Mouse (Mus musculus): Measurements from ENCODE around the gene Fam92a. TPM values are rescaled to one million over a fixed set of nuclear protein-coding genes. Genes with fewer than 3 reads are reported as not detected.
"Not testable (repeated sequence)": the region's sequence is repeated elsewhere in the genome, so short reads cannot be mapped to it uniquely, and the experiment has no call there.

The Fam92a gene
- polyA plus RNA-seq (2015; fragmentation: Nextera tagmentation; extraction: Ambion mirVana) = 55.8 and 76.5 TPM in 2 replicates

DNA sequence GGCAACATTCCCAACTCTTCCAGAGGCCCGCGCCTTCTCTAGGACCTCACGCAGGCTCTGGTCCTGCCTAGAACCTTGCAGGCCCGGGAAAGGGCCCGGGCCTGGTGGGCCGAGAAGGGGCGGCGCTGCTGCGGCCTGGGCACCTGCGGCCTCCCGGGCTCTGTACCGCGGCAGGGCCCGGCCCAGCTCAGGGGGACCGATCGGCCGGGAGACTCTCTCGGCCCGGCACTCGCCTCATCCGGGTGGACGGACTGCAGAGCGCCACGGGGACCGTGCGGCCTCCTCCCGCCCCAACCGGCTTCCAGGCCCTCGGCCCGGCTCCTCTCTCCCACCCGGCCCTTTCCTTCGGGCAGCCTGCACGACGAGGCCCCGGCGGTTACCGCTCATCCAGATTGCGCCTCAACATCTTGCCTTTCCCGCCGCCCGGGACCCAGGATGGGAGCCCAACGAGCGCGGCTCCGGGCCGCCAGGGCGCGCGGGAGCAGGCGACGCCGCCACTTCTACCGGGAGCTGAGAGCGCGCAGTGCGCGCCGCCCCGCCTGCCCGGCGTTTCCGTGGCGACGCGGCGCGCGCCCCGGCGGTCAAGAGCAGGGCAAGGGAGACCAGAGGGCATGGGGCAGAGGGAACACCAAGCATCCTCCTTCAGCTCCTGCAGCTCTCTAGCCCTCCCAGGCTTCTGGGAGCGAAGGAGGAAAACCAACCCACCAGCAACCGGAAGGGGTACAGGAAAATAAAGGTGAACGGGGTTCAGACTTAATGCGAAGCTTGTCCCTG is at the start of gene Fam92a:
TSS of gene Fam92a (minus strand) at position 698 of the 774 bp plus-strand sequence.
- under 1% methylated on average over 74 of the region's 74 CpGs for WGBS
- peak; percentile 88 for ATAC-seq (replicated peaks; ENCODE audit: insufficient number of reproducible peaks, insufficient read depth, low FRiP score, low read depth)
- Histone ChIP-seq H3K27me3 (no peaks in the 10 kb centered on the region), H3K9me3 (replicated peaks) (no peaks in the 10 kb centered on the region), H3K36me3 (peaks cover 14% of the 10 kb centered on the region), H3K4me2 (peak within 1 kb of the TSS; percentile 64), H3K4me1 (replicated peaks) (peaks cover 7% of the 10 kb centered on the region), H3K9ac (peak within 1 kb of the TSS; percentile 84), H3K27ac (peak within 1 kb of the TSS; percentile 77), H3K4me3 (peak within 1 kb of the TSS; percentile 72)

- Histone ChIP-seq H3K9me3 (replicated peaks) (no peaks in the 10 kb centered on the region), H3K4me1 (replicated peaks) (no peaks in the 10 kb centered on the region), H3K27me3 (no peaks in the 10 kb centered on the region; the same call in 1 of the 2 replicates), H3K9ac (no peak overlapping the region), H3K4me2 (no peak overlapping the region), H3K27ac (no peak overlapping the region), H3K4me3 (no peak overlapping the region), H3K36me3 (no peaks in the 10 kb centered on the region)
- 78% methylated on average over 10 of the region's 10 CpGs for WGBS
- no peak for ATAC-seq (replicated peaks; ENCODE audit: insufficient number of reproducible peaks, insufficient read depth, low FRiP score, low read depth)
These were observed 7.2 kb upstream of the Fam92a start for GRCm38 (mm10) chr4:12178992-12179391.

DNA sequence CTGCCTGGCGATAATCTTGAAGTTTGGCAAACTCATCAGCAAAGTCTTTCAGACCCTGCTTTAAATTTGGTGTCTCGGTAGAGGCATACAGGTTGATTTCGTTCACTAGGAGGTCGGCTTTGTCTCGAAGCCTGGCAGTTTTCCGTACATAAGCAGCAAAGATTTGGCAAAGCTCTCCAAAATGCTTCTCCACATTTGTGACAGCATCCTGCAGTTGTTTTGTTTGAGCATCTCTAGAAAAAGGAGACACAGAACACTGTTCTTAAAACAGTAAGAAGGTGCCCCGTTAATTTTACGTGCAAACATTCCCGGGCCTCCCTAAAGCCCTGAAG is 863 bp downstream of the Fam92a start:
- 12% methylated on average over 9 of the region's 9 CpGs for WGBS
- Histone ChIP-seq H3K36me3 (peaks cover 20% of the 10 kb centered on the region), H3K27ac (peak overlapping the region; percentile 77), H3K27me3 (no peaks in the 10 kb centered on the region), H3K4me1 (replicated peaks) (peaks cover 7% of the 10 kb centered on the region), H3K9ac (peak overlapping the region; percentile 84), H3K4me2 (peak overlapping the region; percentile 64), H3K4me3 (peak overlapping the region; percentile 72), H3K9me3 (replicated peaks) (no peaks in the 10 kb centered on the region)
- ATAC-seq (replicated peaks; ENCODE audit: insufficient number of reproducible peaks, insufficient read depth, low FRiP score, low read depth) = no peak

DNA sequence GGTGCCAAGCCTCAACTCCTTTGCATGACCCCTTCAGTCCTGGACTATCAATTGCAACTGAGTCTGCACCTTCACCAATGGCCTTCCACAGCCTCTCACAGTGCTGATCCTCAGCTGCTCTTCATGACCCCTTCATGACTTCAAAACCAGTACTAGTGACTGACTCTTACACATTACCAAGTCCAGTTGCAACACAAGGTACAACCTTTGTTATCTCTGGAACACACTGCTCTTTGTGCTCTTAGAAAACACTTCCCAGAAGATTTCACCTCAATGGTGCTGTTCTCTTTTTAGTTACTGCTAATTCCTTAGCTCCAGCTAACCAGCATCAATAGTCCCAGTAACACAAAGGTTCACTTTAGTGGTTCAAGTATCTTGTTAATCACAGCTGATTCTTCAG is 24.2 kb downstream of the Fam92a start:
- ATAC-seq (replicated peaks; ENCODE audit: insufficient number of reproducible peaks, insufficient read depth, low FRiP score, low read depth) = no peak
- Histone ChIP-seq H3K4me2 (no peak overlapping the region), H3K36me3 (peaks cover 21% of the 10 kb centered on the region), H3K9ac (no peak overlapping the region), H3K27me3 (no peaks in the 10 kb centered on the region), H3K9me3 (replicated peaks) (no peaks in the 10 kb centered on the region), H3K4me3 (no peak overlapping the region), H3K4me1 (replicated peaks) (no peaks in the 10 kb centered on the region), H3K27ac (no peak overlapping the region)

DNA sequence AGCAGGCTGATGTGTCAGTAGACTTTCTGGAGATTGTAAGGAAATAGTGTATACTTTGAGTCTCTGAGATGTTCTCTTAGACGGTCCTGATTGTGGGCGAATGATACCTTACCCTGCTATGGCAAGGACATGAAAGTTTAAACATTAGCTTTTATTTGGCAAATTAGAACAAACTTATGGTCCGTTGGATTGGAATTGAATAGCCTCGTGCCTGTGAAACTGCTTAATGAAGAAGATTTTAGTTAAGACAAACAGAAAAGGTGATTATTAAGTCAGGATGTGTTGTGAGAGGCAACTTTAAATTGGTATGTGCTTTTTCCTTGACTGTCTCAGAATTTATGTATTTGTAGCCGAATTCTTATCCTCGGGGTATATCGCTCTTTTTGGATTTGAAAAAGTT is 30.3 kb downstream of the Fam92a start:
- H3K9ac ChIP-seq; H3K4me3 ChIP-seq; H3K9me3 ChIP-seq (replicated peaks); H3K27me3 ChIP-seq; H3K36me3 ChIP-seq; H3K4me1 ChIP-seq (replicated peaks); ATAC-seq (replicated peaks; ENCODE audit: insufficient number of reproducible peaks, insufficient read depth, low FRiP score, low read depth); H3K27ac ChIP-seq: not testable (repeated sequence)
- 86% methylated on average over 7 of the region's 7 CpGs for WGBS
- H3K4me2 ChIP-seq = peak overlapping the region; percentile 15; the same call in 1 of the 2 replicates

- peak overlapping the region; percentile 54 for H3K4me3 ChIP-seq
- H3K4me1 ChIP-seq (replicated peaks); H3K27me3 ChIP-seq; H3K9me3 ChIP-seq (replicated peaks); H3K36me3 ChIP-seq: not testable (repeated sequence)
- peak overlapping the region; percentile 58 for H3K4me2 ChIP-seq
- H3K27ac ChIP-seq = peak overlapping the region; percentile 47; the same call in 1 of the 2 replicates
- ATAC-seq (replicated peaks; ENCODE audit: insufficient number of reproducible peaks, insufficient read depth, low FRiP score, low read depth) = peak; percentile 75
- H3K9ac ChIP-seq = peak overlapping the region; percentile 58
- 4% methylated on average over 27 of the region's 40 CpGs for WGBS
These were observed 31.2 kb downstream of the Fam92a start for GRCm38 (mm10) chr4:12140592-12141062.

DNA sequence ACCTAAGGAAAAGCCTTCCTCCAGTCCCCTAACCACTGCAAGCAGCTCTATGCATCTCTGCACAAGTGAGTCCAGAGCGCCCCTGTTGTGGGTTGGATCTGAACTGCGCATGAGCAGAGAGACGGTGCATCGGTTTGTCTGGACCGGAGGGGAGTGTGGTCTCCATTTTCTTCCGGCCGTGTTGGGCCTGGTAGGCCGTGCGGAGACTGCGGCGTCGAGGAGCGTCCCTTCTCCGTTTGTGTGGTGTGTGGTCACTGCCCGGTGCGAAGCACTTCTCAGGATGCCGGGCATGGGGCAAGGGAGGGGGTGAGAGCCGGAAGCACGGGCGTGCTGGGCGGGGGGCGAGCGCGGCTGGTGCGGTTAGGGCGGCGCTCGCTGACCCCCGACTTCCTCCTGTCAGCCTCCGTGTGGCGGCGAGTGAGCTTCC is 31.7 kb downstream of the Fam92a start, which contains the start of gene Rbm12b1:
TSS of gene Rbm12b1 (plus strand) at position 124 of the 427 bp plus-strand sequence.
- H3K4me1 ChIP-seq (replicated peaks); H3K36me3 ChIP-seq; H3K9me3 ChIP-seq (replicated peaks); H3K27me3 ChIP-seq: not testable (repeated sequence)
- 3% methylated on average over 19 of the region's 32 CpGs for WGBS
- Histone ChIP-seq H3K4me3 (peak within 1 kb of the TSS; percentile 54), H3K27ac (peak within 1 kb of the TSS; percentile 68), H3K4me2 (peak within 1 kb of the TSS; percentile 60), H3K9ac (peak within 1 kb of the TSS; percentile 58)
- peak; percentile 98 for ATAC-seq (replicated peaks; ENCODE audit: insufficient number of reproducible peaks, insufficient read depth, low FRiP score, low read depth)

Other genes with a start within 250 kb of the Fam92a start
- gene Gm10604, start 190.8 kb downstream of the Fam92a start, polyA plus RNA-seq (2015; fragmentation: Nextera tagmentation; extraction: Ambion mirVana) = 0.23 and 0.33 TPM in 2 replicates
- 6.7 TPM in 2 replicates for gene Rbm12b2, start 82.6 kb downstream of the Fam92a start, polyA plus RNA-seq (2015; fragmentation: Nextera tagmentation; extraction: Ambion mirVana)
- gene Rbm12b1, start 31.8 kb downstream of the Fam92a start, polyA plus RNA-seq (2015; fragmentation: Nextera tagmentation; extraction: Ambion mirVana) = 4.9 and 5.7 TPM in 2 replicates